Mouse (Mus musculus) forebrain, embryonic 13.5 days (tissue): ENCODE data around the gene Acox3. TPM values are rescaled to one million over a fixed set of nuclear protein-coding genes. Genes with fewer than 3 reads are reported as not detected.

ENCODE experiments used
- ATAC-seq: fragments of 200-750 bp; cut with Nextera tagmentation; 2 replicates; pipeline ENCODE4 v1.8.0; 2017
- H3K27ac ChIP-seq: fragments of 300-500 bp; sonication (generic); 2 replicates; pipeline ENCODE4 v1.5.1; 2015; ENCODE audit warnings: inconsistent platforms, mild to moderate bottlenecking, moderate library complexity
- H3K27me3 ChIP-seq: fragments of 300-500 bp; sonication (generic); 2 replicates; pipeline ENCODE4 v1.6.1; 2015; ENCODE audit warnings: mild to moderate bottlenecking, inconsistent platforms
- H3K36me3 ChIP-seq: fragments of 300-500 bp; sonication (generic); 2 replicates; pipeline ENCODE4 v1.6.1; 2015; ENCODE audit warnings: mild to moderate bottlenecking, inconsistent platforms; ENCODE audit not compliant: poor library complexity, severe bottlenecking
- H3K4me1 ChIP-seq: fragments of 300-500 bp; sonication (generic); 2 replicates; pipeline ENCODE4 v1.6.1; 2015; ENCODE audit warnings: inconsistent platforms
- H3K4me2 ChIP-seq: fragments of 300-500 bp; sonication (generic); 2 replicates; pipeline ENCODE4 v1.6.1; 2015; ENCODE audit warnings: inconsistent platforms, mild to moderate bottlenecking, moderate library complexity
- H3K4me3 ChIP-seq: fragments of 300-500 bp; sonication (generic); 2 replicates; pipeline ENCODE4 v1.5.1; 2015; ENCODE audit warnings: mild to moderate bottlenecking, inconsistent platforms
- H3K9ac ChIP-seq: fragments of 300-500 bp; sonication (generic); 2 replicates; pipeline ENCODE4 v1.6.1; 2015; ENCODE audit warnings: mild to moderate bottlenecking, inconsistent platforms
- H3K9me3 ChIP-seq: fragments of 300-500 bp; sonication (generic); replicated peaks from 2 replicates; pipeline ENCODE4 v1.6.1; 2016; ENCODE audit warnings: inconsistent platforms
- WGBS: fragments of 180-500 bp; shearing (Covaris S2); methylation state at CpG from one replicate; pipeline ENCODE4 v1.1.7; 2015; 5-methylcytosine and 5-hydroxymethylcytosine counted together
- polyA plus RNA-seq: library from polyadenylated mRNA; unstranded; fragments of >200 nt; fragmentation: Nextera tagmentation; extraction: Ambion mirVana; gene quantifications from 2 replicates; pipeline ENCODE4 v1.2.1, GENCODE M21; 2015

Acox3 gene
- polyA plus RNA-seq, 1 experiment from 2014 or later = 12.0 TPM

GRCm38 (mm10) chr5:35623831-35624230 lies 41.0 kb downstream of the Acox3 start:
- H3K9ac ChIP-seq = no peak overlapping the region
- no peak overlapping the region for H3K4me2 ChIP-seq
- H3K4me1 ChIP-seq = peaks cover 6% of the 10 kb centered on the region; the same call in 1 of the 2 replicates
- H3K9me3 ChIP-seq = no peaks in the 10 kb centered on the region
- no peaks in the 10 kb centered on the region for H3K36me3 ChIP-seq
- H3K4me3 ChIP-seq = no peak overlapping the region
- no peak for ATAC-seq
- no peak overlapping the region for H3K27ac ChIP-seq
- no peaks in the 10 kb centered on the region for H3K27me3 ChIP-seq

- Histone ChIP-seq H3K4me3 (no peak overlapping the region), H3K4me2 (no peak overlapping the region), H3K36me3 (no peaks in the 10 kb centered on the region), H3K27me3 (no peaks in the 10 kb centered on the region), H3K9me3 (no peaks in the 10 kb centered on the region), H3K27ac (no peak overlapping the region), H3K9ac (no peak overlapping the region), H3K4me1 (peaks cover 7% of the 10 kb centered on the region; the same call in 1 of the 2 replicates)
- 85% methylated on average over 4 of the region's 4 CpGs for WGBS
- no peak for ATAC-seq
Observed at GRCm38 (mm10) chr5:35624751-35625239, 42.0 kb downstream of the Acox3 start.

GRCm38 (mm10) chr5:35626408-35626807 lies 43.6 kb downstream of the Acox3 start:
- H3K4me1 ChIP-seq = peaks cover 7% of the 10 kb centered on the region; the same call in 1 of the 2 replicates
- no peaks in the 10 kb centered on the region for H3K27me3 ChIP-seq
- no peaks in the 10 kb centered on the region for H3K9me3 ChIP-seq
- no peaks in the 10 kb centered on the region for H3K36me3 ChIP-seq
- WGBS = 97% methylated on average over 2 of the region's 2 CpGs
- H3K4me3 ChIP-seq = no peak overlapping the region
- no peak for ATAC-seq
- H3K9ac ChIP-seq = no peak overlapping the region
- H3K4me2 ChIP-seq = no peak overlapping the region
- no peak overlapping the region for H3K27ac ChIP-seq

GRCm38 (mm10) chr5:35627307-35627840 lies 44.5 kb downstream of the Acox3 start:
- no peaks in the 10 kb centered on the region for H3K9me3 ChIP-seq
- 61% methylated on average over 7 of the region's 7 CpGs for WGBS
- ATAC-seq = no peak
- H3K4me2 ChIP-seq = no peak overlapping the region
- no peaks in the 10 kb centered on the region for H3K36me3 ChIP-seq
- no peaks in the 10 kb centered on the region for H3K27me3 ChIP-seq
- H3K4me1 ChIP-seq = peaks cover 7% of the 10 kb centered on the region; the same call in 1 of the 2 replicates
- H3K9ac ChIP-seq = no peak overlapping the region
- no peak overlapping the region for H3K27ac ChIP-seq
- H3K4me3 ChIP-seq = no peak overlapping the region

- H3K9me3 ChIP-seq = no peaks in the 10 kb centered on the region
Observed at GRCm38 (mm10) chr5:35628685-35629084, 45.8 kb downstream of the Acox3 start.

GRCm38 (mm10) chr5:35629333-35629732 lies 46.5 kb downstream of the Acox3 start:
- no peak overlapping the region for H3K4me2 ChIP-seq
- peaks cover 7% of the 10 kb centered on the region; the same call in 1 of the 2 replicates for H3K4me1 ChIP-seq
- ATAC-seq = no peak
- H3K9ac ChIP-seq = no peak overlapping the region
- H3K9me3 ChIP-seq = no peaks in the 10 kb centered on the region
- H3K27me3 ChIP-seq = no peaks in the 10 kb centered on the region
- no peaks in the 10 kb centered on the region for H3K36me3 ChIP-seq
- H3K27ac ChIP-seq = no peak overlapping the region
- H3K4me3 ChIP-seq = no peak overlapping the region

More at GRCm38 (mm10) chr5:35628685-35629084, 45.8 kb downstream of the Acox3 start:
- WGBS = 38% methylated on average over 1 of the region's 1 CpGs
- no peak overlapping the region for H3K27ac ChIP-seq
- H3K4me2 ChIP-seq = no peak overlapping the region
- H3K9ac ChIP-seq = no peak overlapping the region
- no peak overlapping the region for H3K4me3 ChIP-seq
- H3K27me3 ChIP-seq = no peaks in the 10 kb centered on the region
- no peak for ATAC-seq
- H3K4me1 ChIP-seq = peaks cover 7% of the 10 kb centered on the region; the same call in 1 of the 2 replicates
- no peaks in the 10 kb centered on the region for H3K36me3 ChIP-seq

GRCm38 (mm10) chr5:35630706-35631105 lies 47.9 kb downstream of the Acox3 start:
- 82% methylated on average over 1 of the region's 1 CpGs for WGBS
- Histone ChIP-seq H3K36me3 (no peaks in the 10 kb centered on the region), H3K4me3 (no peak overlapping the region), H3K4me1 (peaks cover 7% of the 10 kb centered on the region; the same call in 1 of the 2 replicates), H3K27me3 (no peaks in the 10 kb centered on the region), H3K9me3 (no peaks in the 10 kb centered on the region), H3K9ac (no peak overlapping the region), H3K27ac (no peak overlapping the region), H3K4me2 (no peak overlapping the region)
- no peak for ATAC-seq

- no peak for ATAC-seq
- 91% methylated on average over 3 of the region's 3 CpGs for WGBS
- H3K27me3 ChIP-seq = no peaks in the 10 kb centered on the region
- no peaks in the 10 kb centered on the region for H3K9me3 ChIP-seq
- no peak overlapping the region for H3K4me3 ChIP-seq
- H3K9ac ChIP-seq = no peak overlapping the region
- peaks cover 7% of the 10 kb centered on the region; the same call in 1 of the 2 replicates for H3K4me1 ChIP-seq
- no peaks in the 10 kb centered on the region for H3K36me3 ChIP-seq
- no peak overlapping the region for H3K27ac ChIP-seq
- no peak overlapping the region for H3K4me2 ChIP-seq
Observed at GRCm38 (mm10) chr5:35631224-35631623, 48.4 kb downstream of the Acox3 start.

GRCm38 (mm10) chr5:35631755-35632154 lies 48.9 kb downstream of the Acox3 start:
- 74% methylated on average over 5 of the region's 5 CpGs for WGBS
- no peaks in the 10 kb centered on the region for H3K9me3 ChIP-seq
- H3K4me2 ChIP-seq = no peak overlapping the region
- no peak overlapping the region for H3K9ac ChIP-seq
- H3K4me1 ChIP-seq = peaks cover 7% of the 10 kb centered on the region; the same call in 1 of the 2 replicates
- no peak overlapping the region for H3K4me3 ChIP-seq
- no peaks in the 10 kb centered on the region for H3K27me3 ChIP-seq
- no peak overlapping the region for H3K27ac ChIP-seq
- no peaks in the 10 kb centered on the region for H3K36me3 ChIP-seq
- no peak for ATAC-seq

GRCm38 (mm10) chr5:35632841-35633240 lies 50.0 kb downstream of the Acox3 start:
- Histone ChIP-seq H3K9me3 (no peaks in the 10 kb centered on the region), H3K9ac (no peak overlapping the region), H3K27me3 (no peaks in the 10 kb centered on the region), H3K36me3 (no peaks in the 10 kb centered on the region), H3K27ac (no peak overlapping the region), H3K4me3 (no peak overlapping the region), H3K4me2 (no peak overlapping the region), H3K4me1 (peaks cover 7% of the 10 kb centered on the region; the same call in 1 of the 2 replicates)
- no peak for ATAC-seq
- 88% methylated on average over 6 of the region's 6 CpGs for WGBS

- Histone ChIP-seq H3K4me2 (no peak overlapping the region), H3K27ac (no peak overlapping the region), H3K9me3 (no peaks in the 10 kb centered on the region), H3K4me1 (no peaks in the 10 kb centered on the region; the same call in 1 of the 2 replicates), H3K36me3 (no peaks in the 10 kb centered on the region), H3K4me3 (no peak overlapping the region), H3K9ac (no peak overlapping the region), H3K27me3 (no peaks in the 10 kb centered on the region)
- ATAC-seq = no peak
- WGBS = 89% methylated on average over 2 of the region's 2 CpGs
Observed at GRCm38 (mm10) chr5:35636016-35636415, 53.2 kb downstream of the Acox3 start.

- no peaks in the 10 kb centered on the region for H3K36me3 ChIP-seq
- no peaks in the 10 kb centered on the region for H3K27me3 ChIP-seq
- WGBS = 69% methylated on average over 10 of the region's 10 CpGs
- H3K4me3 ChIP-seq = no peak overlapping the region
- H3K9ac ChIP-seq = no peak overlapping the region
- H3K4me1 ChIP-seq = no peaks in the 10 kb centered on the region
- no peaks in the 10 kb centered on the region for H3K9me3 ChIP-seq
- H3K4me2 ChIP-seq = no peak overlapping the region
- no peak for ATAC-seq
- H3K27ac ChIP-seq = no peak overlapping the region
Observed at GRCm38 (mm10) chr5:35641961-35642584, 59.2 kb downstream of the Acox3 start.
